Mouse (Mus musculus): Measurements from ENCODE around the gene Rars.

DNA sequence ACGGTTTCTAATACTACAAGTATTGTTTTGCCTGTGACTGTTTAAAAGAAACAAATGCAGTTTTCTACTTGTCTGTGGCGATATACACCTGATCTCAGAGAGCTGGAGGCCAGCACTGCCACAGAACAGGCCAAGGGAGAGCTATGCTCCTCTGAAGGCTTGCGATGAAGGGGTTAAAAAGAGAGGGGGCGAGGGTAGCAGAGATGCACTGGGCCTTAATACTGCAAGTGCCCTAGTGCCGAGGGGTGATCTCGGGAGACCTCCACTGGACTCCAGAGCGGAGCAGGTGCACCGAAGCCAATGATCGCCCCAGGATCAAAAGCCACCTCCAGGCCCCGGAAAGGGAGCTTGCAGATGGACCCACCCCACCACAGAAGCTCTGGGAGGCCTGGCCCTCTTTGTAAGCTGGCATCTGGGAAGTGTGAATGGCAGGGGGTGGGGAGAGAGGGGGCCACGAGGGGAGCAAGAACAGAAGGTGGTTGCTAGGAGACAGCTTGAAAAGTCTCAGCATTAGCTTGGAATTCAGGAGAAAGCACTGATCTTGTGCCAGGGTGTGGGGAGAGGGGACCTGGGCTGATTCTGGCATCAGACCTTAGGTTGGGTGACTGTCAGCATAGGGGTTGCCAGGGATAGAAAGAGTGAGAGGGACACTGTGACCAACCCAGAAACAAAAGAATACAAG lies 22.2 kb upstream of the Rars start:
- no peak for TF ChIP-seq FLI1 (IDR thresholded peaks at IDR 0.05; ENCODE audit: low read length)
- TF ChIP-seq GATA1 (IDR thresholded peaks at IDR 0.05; ENCODE audit: borderline replicate concordance, low read length) = no peak
